Mouse (Mus musculus): Measurements from ENCODE around the gene Klhl2. TPM values are rescaled to one million over a fixed set of nuclear protein-coding genes. Genes with fewer than 3 reads are reported as not detected.

Klhl2 gene
- polyA plus RNA-seq, 1 experiment from 2014 or later: 25.3 TPM

DNA sequence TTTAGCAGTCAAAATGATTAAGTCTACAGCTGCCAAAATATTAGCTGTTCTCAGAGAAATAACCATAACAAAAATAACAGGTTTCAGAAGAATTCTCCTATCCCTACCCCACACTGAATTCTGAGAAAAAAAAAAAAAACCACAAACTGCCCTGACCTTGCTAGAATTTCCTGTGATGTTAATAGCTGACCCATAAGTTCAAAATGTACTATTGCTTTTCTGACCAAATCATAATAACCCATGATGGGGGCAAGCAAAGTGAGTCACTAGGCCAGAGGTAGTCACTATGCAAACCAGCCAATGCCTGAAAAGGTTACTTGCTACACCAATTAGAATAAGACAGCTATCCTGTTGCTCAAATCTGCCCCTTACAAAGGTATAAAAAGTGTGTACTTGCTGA, 142.3 kb downstream of the Klhl2 start:
- Histone ChIP-seq H3K4me2 (ENCODE audit: low read length) (no peak overlapping the region), H3K4me1 (ENCODE audit: control insufficient read depth, insufficient read depth, low read length) (no peaks in the 10 kb centered on the region), H3K36me3 (ENCODE audit: control insufficient read depth, insufficient read depth, low read length) (no peaks in the 10 kb centered on the region), H3K9ac (ENCODE audit: low read depth, low read length) (no peak overlapping the region), H3K27ac (ENCODE audit: low read length) (no peak overlapping the region), H3K4me3 (ENCODE audit: low read depth, low read length) (no peak overlapping the region), H3K27me3 (ENCODE audit: control insufficient read depth, insufficient read depth, low read depth, low read length) (no peaks in the 10 kb centered on the region), H3K9me3 (replicated peaks; ENCODE audit: control insufficient read depth, low read length, poor library complexity, severe bottlenecking) (no peaks in the 10 kb centered on the region)
- no peak for ATAC-seq

DNA sequence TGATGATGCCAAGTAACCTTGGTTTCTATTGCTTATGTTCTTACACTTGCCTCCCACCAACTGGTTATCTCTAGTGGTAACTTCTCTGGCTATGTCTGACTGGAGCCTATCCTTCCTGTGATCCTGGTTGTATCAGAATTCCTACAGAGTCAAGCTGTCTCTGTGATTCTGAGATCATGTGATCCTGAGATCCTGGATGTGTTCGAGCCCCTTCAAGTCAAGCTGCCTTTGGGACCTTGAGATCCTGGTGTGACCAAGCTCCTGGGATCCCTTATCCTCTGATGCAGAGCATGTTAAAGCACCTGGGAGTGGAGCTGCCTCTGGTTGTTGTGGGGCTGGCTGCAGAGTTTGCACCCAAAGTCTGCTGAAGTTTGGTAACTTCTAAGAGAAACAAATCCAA, 146.6 kb downstream of the Klhl2 start:
- no peak for ATAC-seq
- no peak overlapping the region for H3K4me3 ChIP-seq (ENCODE audit: low read depth, low read length)
- no peak overlapping the region for H3K9ac ChIP-seq (ENCODE audit: low read depth, low read length)
- WGBS: 82% methylated on average over 1 of the region's 1 CpGs
- H3K27ac ChIP-seq (ENCODE audit: low read length): no peak overlapping the region
- no peaks in the 10 kb centered on the region for H3K36me3 ChIP-seq (ENCODE audit: control insufficient read depth, insufficient read depth, low read length)
- H3K4me2 ChIP-seq (ENCODE audit: low read length): no peak overlapping the region
- H3K4me1 ChIP-seq (ENCODE audit: control insufficient read depth, insufficient read depth, low read length): no peaks in the 10 kb centered on the region
- H3K9me3 ChIP-seq (replicated peaks; ENCODE audit: control insufficient read depth, low read length, poor library complexity, severe bottlenecking): no peaks in the 10 kb centered on the region
- H3K27me3 ChIP-seq (ENCODE audit: control insufficient read depth, insufficient read depth, low read depth, low read length): no peaks in the 10 kb centered on the region

DNA sequence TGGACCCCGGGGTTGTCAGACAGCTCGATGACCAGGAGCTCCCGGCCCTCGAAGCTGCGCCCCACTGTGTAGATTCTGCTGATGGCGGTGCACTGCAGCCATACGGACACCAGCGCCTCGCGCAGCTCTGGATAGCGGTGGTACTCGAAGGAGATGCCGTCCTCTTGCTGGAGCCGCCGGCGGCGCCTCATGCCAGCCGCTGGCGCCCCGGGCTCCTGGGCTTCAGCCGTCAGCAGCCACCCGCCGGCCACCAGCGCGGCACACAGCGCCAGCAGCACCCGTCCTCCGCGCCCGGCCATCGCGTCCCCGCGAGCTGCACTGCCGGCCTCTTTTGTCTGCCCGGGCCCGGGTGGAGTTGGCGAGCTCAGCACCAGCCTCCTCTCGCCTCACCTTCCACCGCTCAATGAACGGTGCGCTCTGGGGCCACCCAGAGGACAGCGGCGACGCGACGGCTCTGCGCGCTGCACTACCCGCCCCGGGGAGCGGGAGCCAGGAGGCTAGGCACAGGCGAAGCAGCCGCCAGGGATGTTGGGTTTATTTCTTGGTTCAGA, 157.1 kb downstream of the Klhl2 start, which contains the start of gene Cpe:
Gene Cpe, minus strand, starts transcription at position 404 of the 551 bp plus-strand sequence.
- Histone ChIP-seq H3K36me3 (ENCODE audit: control insufficient read depth, insufficient read depth, low read length) (no peaks in the 10 kb centered on the region), H3K9ac (ENCODE audit: low read depth, low read length) (peak within 1 kb of the TSS; percentile 99), H3K27ac (ENCODE audit: low read length) (peak within 1 kb of the TSS; percentile 100), H3K4me1 (ENCODE audit: control insufficient read depth, insufficient read depth, low read length) (peaks cover 25% of the 10 kb centered on the region), H3K4me3 (ENCODE audit: low read depth, low read length) (peak within 1 kb of the TSS; percentile 72), H3K4me2 (ENCODE audit: low read length) (peak within 1 kb of the TSS; percentile 71), H3K9me3 (replicated peaks; ENCODE audit: control insufficient read depth, low read length, poor library complexity, severe bottlenecking) (no peaks in the 10 kb centered on the region), H3K27me3 (ENCODE audit: control insufficient read depth, insufficient read depth, low read depth, low read length) (no peaks in the 10 kb centered on the region)
- peak; percentile 98 for ATAC-seq
- under 1% methylated on average over 54 of the region's 54 CpGs for WGBS

DNA sequence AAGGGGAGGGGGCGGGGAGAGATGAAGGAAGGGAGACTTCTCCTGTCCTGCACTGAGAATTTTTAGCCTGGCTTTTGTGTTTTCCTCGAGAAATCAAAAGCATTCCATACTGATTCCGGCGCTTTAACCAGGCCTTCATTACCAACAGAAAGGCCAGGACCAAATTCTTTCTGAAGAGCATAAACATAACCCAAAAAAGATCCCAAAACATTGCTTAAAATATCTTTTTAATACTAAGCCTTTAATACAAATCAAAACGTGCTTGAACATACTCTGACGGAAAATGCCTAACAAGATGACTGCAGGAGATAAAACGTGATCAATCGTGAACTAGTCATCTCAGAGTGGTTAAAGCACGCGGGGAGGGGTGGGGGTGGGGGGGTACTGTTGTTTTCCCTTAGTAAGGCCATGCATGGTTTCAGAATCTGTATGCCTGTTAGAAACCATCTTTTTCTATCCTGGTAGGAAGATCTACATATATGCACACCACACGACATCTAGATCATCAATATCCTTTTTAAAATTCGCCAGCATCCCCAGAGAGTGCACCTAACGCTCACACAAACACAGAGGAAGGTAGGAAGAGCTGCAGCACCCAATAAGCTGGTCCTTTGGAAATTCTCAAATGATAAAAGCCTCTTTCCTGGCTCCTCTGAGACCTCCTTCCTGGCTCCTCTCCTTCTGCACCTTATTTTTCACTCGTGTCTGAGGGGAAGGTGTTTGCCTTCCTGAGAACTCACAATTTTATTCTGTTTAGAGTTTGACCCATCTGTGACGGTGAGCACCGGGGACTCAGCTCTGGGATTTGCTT, 158.0 kb downstream of the Klhl2 start:
- Histone ChIP-seq H3K36me3 (ENCODE audit: control insufficient read depth, insufficient read depth, low read length) (no peaks in the 10 kb centered on the region), H3K27me3 (ENCODE audit: control insufficient read depth, insufficient read depth, low read depth, low read length) (no peaks in the 10 kb centered on the region), H3K27ac (ENCODE audit: low read length) (peak overlapping the region; percentile 100), H3K4me1 (ENCODE audit: control insufficient read depth, insufficient read depth, low read length) (peaks cover 25% of the 10 kb centered on the region), H3K9ac (ENCODE audit: low read depth, low read length) (peak overlapping the region; percentile 99), H3K9me3 (replicated peaks; ENCODE audit: control insufficient read depth, low read length, poor library complexity, severe bottlenecking) (no peaks in the 10 kb centered on the region), H3K4me2 (ENCODE audit: low read length) (peak overlapping the region; percentile 71), H3K4me3 (ENCODE audit: low read depth, low read length) (peak overlapping the region; percentile 72)
- WGBS: 4% methylated on average over 16 of the region's 16 CpGs
- ATAC-seq: peak; percentile 6; the same call in 1 of the 2 replicates

DNA sequence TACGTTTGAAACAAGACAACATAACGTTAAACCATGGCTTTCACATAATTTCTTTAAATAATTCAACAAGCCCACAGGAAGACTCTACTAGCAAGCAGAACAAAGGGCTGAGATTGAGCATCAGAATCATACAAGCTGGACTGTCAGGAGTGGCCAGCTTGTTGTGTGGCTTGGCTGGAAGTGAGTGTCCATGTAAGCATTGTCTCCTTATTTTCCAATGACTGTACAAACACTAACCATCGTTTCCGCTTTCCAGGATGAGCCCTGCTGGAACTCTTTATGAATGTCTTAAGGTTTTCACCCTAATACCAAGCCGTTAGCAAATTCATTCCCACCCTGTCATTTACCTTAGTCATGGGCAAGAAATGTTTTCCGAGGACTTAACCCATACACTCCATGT, 159.0 kb downstream of the Klhl2 start:
- Histone ChIP-seq H3K9me3 (replicated peaks; ENCODE audit: control insufficient read depth, low read length, poor library complexity, severe bottlenecking) (no peaks in the 10 kb centered on the region), H3K27me3 (ENCODE audit: control insufficient read depth, insufficient read depth, low read depth, low read length) (no peaks in the 10 kb centered on the region), H3K36me3 (ENCODE audit: control insufficient read depth, insufficient read depth, low read length) (no peaks in the 10 kb centered on the region), H3K4me2 (ENCODE audit: low read length) (peak overlapping the region; percentile 71), H3K4me3 (ENCODE audit: low read depth, low read length) (peak overlapping the region; percentile 72), H3K9ac (ENCODE audit: low read depth, low read length) (peak overlapping the region; percentile 99), H3K4me1 (ENCODE audit: control insufficient read depth, insufficient read depth, low read length) (peaks cover 25% of the 10 kb centered on the region), H3K27ac (ENCODE audit: low read length) (peak overlapping the region; percentile 100)
- ATAC-seq: no peak
- 30% methylated on average over 6 of the region's 6 CpGs for WGBS

DNA sequence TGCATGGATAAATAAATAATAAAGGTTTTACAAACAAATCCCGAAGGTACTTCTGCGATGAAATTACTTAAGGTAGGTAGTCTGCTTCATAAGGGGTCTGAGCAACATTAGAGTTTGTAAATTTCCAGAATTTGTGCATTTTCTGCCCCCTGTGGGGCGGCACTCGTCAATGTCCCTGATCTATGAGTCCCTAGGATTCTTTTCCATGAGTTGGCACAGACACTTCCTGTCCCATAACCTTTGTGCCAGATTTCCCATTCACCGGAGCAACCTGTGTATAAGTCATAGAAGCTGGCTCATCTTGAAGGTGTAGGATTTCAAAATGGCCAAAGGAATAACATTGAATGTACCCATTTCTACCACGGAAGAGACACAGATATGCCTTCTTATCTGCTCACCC, 159.5 kb downstream of the Klhl2 start:
- Histone ChIP-seq H3K27me3 (ENCODE audit: control insufficient read depth, insufficient read depth, low read depth, low read length) (no peaks in the 10 kb centered on the region), H3K4me1 (ENCODE audit: control insufficient read depth, insufficient read depth, low read length) (peaks cover 25% of the 10 kb centered on the region), H3K9me3 (replicated peaks; ENCODE audit: control insufficient read depth, low read length, poor library complexity, severe bottlenecking) (no peaks in the 10 kb centered on the region), H3K9ac (ENCODE audit: low read depth, low read length) (peak overlapping the region; percentile 16; the same call in 1 of the 2 replicates), H3K36me3 (ENCODE audit: control insufficient read depth, insufficient read depth, low read length) (no peaks in the 10 kb centered on the region), H3K4me2 (ENCODE audit: low read length) (peak overlapping the region; percentile 71), H3K4me3 (ENCODE audit: low read depth, low read length) (peak overlapping the region; percentile 72), H3K27ac (ENCODE audit: low read length) (peak overlapping the region; percentile 46; the same call in 1 of the 2 replicates)
- WGBS: 59% methylated on average over 6 of the region's 6 CpGs
- ATAC-seq: no peak

Other genes starting within 250 kb of the Klhl2 start
- 930 and 1,054 TPM in 2 replicates for gene Cpe, start 157.0 kb downstream of the Klhl2 start, polyA plus RNA-seq (2015; fragmentation: Nextera tagmentation; extraction: Ambion mirVana)
- 176 and 200 TPM in 2 replicates for gene Msmo1, start 116.2 kb downstream of the Klhl2 start, polyA plus RNA-seq (2015; fragmentation: Nextera tagmentation; extraction: Ambion mirVana)
- gene Tmem192, start 97.2 kb upstream of the Klhl2 start, polyA plus RNA-seq (2015; fragmentation: Nextera tagmentation; extraction: Ambion mirVana): 21.3 and 31.6 TPM in 2 replicates
- 0.09 TPM in 1 of 2 replicates, not detected in the other for gene Trim75, start 137.8 kb upstream of the Klhl2 start, polyA plus RNA-seq (2015; fragmentation: Nextera tagmentation; extraction: Ambion mirVana)
- not detected in 2 replicates for gene Trim61, start 168.5 kb upstream of the Klhl2 start, polyA plus RNA-seq (2015; fragmentation: Nextera tagmentation; extraction: Ambion mirVana)
- not detected in 2 replicates for gene Trim60, start 168.6 kb upstream of the Klhl2 start, polyA plus RNA-seq (2015; fragmentation: Nextera tagmentation; extraction: Ambion mirVana)
- gene Apela, start 187.3 kb upstream of the Klhl2 start, polyA plus RNA-seq (2015; fragmentation: Nextera tagmentation; extraction: Ambion mirVana): 0.76 and 1.2 TPM in 2 replicates
- not detected in 2 replicates for gene Gm10663, start 225.0 kb upstream of the Klhl2 start, polyA plus RNA-seq (2015; fragmentation: Nextera tagmentation; extraction: Ambion mirVana)

Measured in midbrain, embryonic 16.5 days (tissue).